ENCODE assay signal across 21 mouse cellular contexts in genomic region chr7:129429903-129430302, GRCm38 (mm10).
A peak's percentile ranks its signal among the peaks of the same experiment; 100 is the strongest.
DNase-seq lines count a peak whose midpoint lies in the region; ATAC-seq and TF ChIP-seq lines count a peak whose summit lies in the region.
"Had no signal": no experiment of that assay in that cellular context is flagged by ENCODE, and none has a peak within 500 bp of the region (broad histone marks: within the 10 kb centered on the region; RNA-seq: fewer than 3 reads in every experiment).

No protein-coding gene starts in this region.

- no peaks in the 10 kb centered on the region for H3K27me3 ChIP-seq in kidney, adult 2 months (replicated peaks; ENCODE audit: control insufficient read depth, insufficient read depth, low read length)
- H3K27me3 ChIP-seq in kidney, embryonic 16.5 days (ENCODE audit: insufficient read depth, low read length) = no peaks in the 10 kb centered on the region
- no peaks in the 10 kb centered on the region for H3K27me3 ChIP-seq in intestine, embryonic 16.5 days (replicated peaks; ENCODE audit: control insufficient read depth, insufficient read depth, low read length)
- H3K27me3 ChIP-seq: forebrain, embryonic 13.5 days; heart, embryonic 13.5 days; hindbrain, embryonic 12.5 days had no signal

- DNase-seq in kidney, adult 2 months = peak; percentile 24
- DNase-seq in kidney, postnatal 10 days = no peak
- DNase-seq in kidney, adult 11 months = no peak
- DNase-seq in ES-CJ7 (ENCODE audit: low read depth, low spot score) = peak; percentile 23
- DNase-seq in ZHBTc4 (ENCODE audit: low read depth, low spot score) = peak; percentile 90
- no peak for DNase-seq in heart, postnatal 36 days
- DNase-seq: adrenal gland, postnatal 10 days; cerebellum, adult 11-12 months; cerebellum, adult 9-10 months; cerebellum, postnatal 25 days; forebrain, postnatal 0 days; gastrocnemius, adult 2 months; gastrocnemius, postnatal 25 days; heart, postnatal 4 days had no signal

- no peak overlapping the region for H3K27ac ChIP-seq in kidney, adult 2 months (ENCODE audit: insufficient read depth, low read depth, low read length)
- H3K27ac ChIP-seq in kidney, embryonic 16.5 days (ENCODE audit: low read length) = no peak overlapping the region
- H3K27ac ChIP-seq in intestine, embryonic 16.5 days (ENCODE audit: low read length) = no peak overlapping the region
- H3K27ac ChIP-seq: embryonic facial prominence, embryonic 10.5 days; forebrain, embryonic 13.5 days; gastrocnemius, adult 2 months; heart, embryonic 13.5 days; hindbrain, embryonic 12.5 days had no signal

- H3K9ac ChIP-seq in kidney, embryonic 16.5 days (replicated peaks; ENCODE audit: low read length) = no peak overlapping the region
- H3K9ac ChIP-seq in intestine, embryonic 16.5 days (ENCODE audit: low read depth, low read length) = no peak overlapping the region
- H3K9ac ChIP-seq: forebrain, embryonic 13.5 days; forebrain, postnatal 0 days; heart, embryonic 13.5 days; hindbrain, embryonic 12.5 days had no signal

- TF ChIP-seq CTCF in kidney, adult 2 months (conservative IDR thresholded peaks at IDR 0.05; ENCODE audit: insufficient read depth, insufficient read length, low read depth, low read length) = no peak

- intact Hi-C loops in heart, postnatal 36 days (cut with DNase I) = no loop called here

- no peak for TF ChIP-seq POLR2A in kidney, adult 2 months (IDR thresholded peaks at IDR 0.05; ENCODE audit: low read depth, low read length)

- H3K36me3 ChIP-seq in kidney, adult 2 months (ENCODE audit: control insufficient read depth, insufficient read depth, low read length) = no peaks in the 10 kb centered on the region
- H3K36me3 ChIP-seq in kidney, embryonic 16.5 days (ENCODE audit: insufficient read depth, low read length) = no peaks in the 10 kb centered on the region
- no peaks in the 10 kb centered on the region for H3K36me3 ChIP-seq in intestine, embryonic 16.5 days (ENCODE audit: control insufficient read depth, insufficient read depth, low read length)
- H3K36me3 ChIP-seq: embryonic facial prominence, embryonic 10.5 days; heart, embryonic 13.5 days; hindbrain, embryonic 12.5 days had no signal

- peak; percentile 46; the same call in 1 of the 2 replicates for ATAC-seq in kidney, embryonic 16.5 days (ENCODE audit: low FRiP score, low TSS enrichment)
- no peak for ATAC-seq in intestine, embryonic 16.5 days
- ATAC-seq: forebrain, embryonic 13.5 days; forebrain, postnatal 0 days; hindbrain, embryonic 16.5 days had no signal

- no peaks in the 10 kb centered on the region for H3K9me3 ChIP-seq in kidney, embryonic 16.5 days (ENCODE audit: low read length)
- no peaks in the 10 kb centered on the region for H3K9me3 ChIP-seq in intestine, embryonic 16.5 days (ENCODE audit: control insufficient read depth, low read length)
- H3K9me3 ChIP-seq: embryonic facial prominence, embryonic 10.5 days; forebrain, embryonic 13.5 days; heart, embryonic 13.5 days; hindbrain, embryonic 12.5 days had no signal

- H3K4me3 ChIP-seq in kidney, adult 2 months (ENCODE audit: insufficient read depth, low read depth, low read length) = no peak overlapping the region
- no peak overlapping the region for H3K4me3 ChIP-seq in kidney, embryonic 16.5 days (ENCODE audit: low read length)
- H3K4me3 ChIP-seq in intestine, embryonic 16.5 days (ENCODE audit: low read length) = no peak overlapping the region
- H3K4me3 ChIP-seq: embryonic facial prominence, embryonic 10.5 days; forebrain, embryonic 13.5 days; gastrocnemius, adult 2 months; heart, embryonic 13.5 days; hindbrain, embryonic 12.5 days had no signal

- WGBS in kidney, adult 2 months = 22% methylated on average over 3 of the region's 3 CpGs
- 37% methylated on average over 3 of the region's 3 CpGs for WGBS in kidney, embryonic 16.5 days
- 76% methylated on average over 3 of the region's 3 CpGs for WGBS in intestine, embryonic 16.5 days

- no peaks in the 10 kb centered on the region for H3K4me1 ChIP-seq in kidney, adult 2 months (ENCODE audit: control insufficient read depth, insufficient read depth, low read length)
- H3K4me1 ChIP-seq in kidney, embryonic 16.5 days (ENCODE audit: insufficient read depth, low read length) = no peaks in the 10 kb centered on the region
- no peaks in the 10 kb centered on the region for H3K4me1 ChIP-seq in intestine, embryonic 16.5 days (ENCODE audit: control insufficient read depth, insufficient read depth, low read length)
- H3K4me1 ChIP-seq: embryonic facial prominence, embryonic 10.5 days; forebrain, embryonic 13.5 days; heart, embryonic 13.5 days; hindbrain, embryonic 12.5 days had no signal

- H3K4me2 ChIP-seq in kidney, embryonic 16.5 days (replicated peaks; ENCODE audit: low read depth, low read length) = no peak overlapping the region
- no peak overlapping the region for H3K4me2 ChIP-seq in intestine, embryonic 16.5 days (ENCODE audit: low read depth, low read length)
- H3K4me2 ChIP-seq: forebrain, embryonic 13.5 days; heart, embryonic 13.5 days; hindbrain, embryonic 12.5 days had no signal

Comparison
In these comparisons a context has a peak if more than half of its experiments do, and no peak if none do; other contexts are left out.
1. DNase-seq: peak in kidney, adult 2 months (single experiment), ES-CJ7 (single experiment) and ZHBTc4 (single experiment); none in kidney, postnatal 10 days (single experiment), kidney, adult 11 months (single experiment) and heart, postnatal 36 days (0 of 2).